Mouse (Mus musculus): ENCODE data around the gene Olfr1015.

Gene Olfr1015

DNA sequence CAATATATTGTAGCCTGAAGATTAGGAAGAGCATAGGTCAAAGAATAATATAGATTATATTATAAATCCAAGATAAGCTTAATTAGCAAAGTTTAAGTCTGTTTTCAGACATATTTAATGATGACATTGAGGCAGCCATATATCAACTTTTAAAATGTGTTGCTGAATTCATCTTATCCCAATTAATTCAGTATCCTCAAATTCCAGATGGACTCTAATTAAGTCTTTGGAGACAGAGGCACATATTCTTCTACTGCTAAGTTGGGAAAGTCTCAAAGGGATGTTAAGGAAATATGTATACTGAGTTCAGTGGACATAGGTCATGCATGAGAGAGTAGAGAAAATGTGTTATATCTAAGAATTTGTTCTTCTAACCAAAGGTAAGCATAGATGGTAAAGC, at the start of gene Olfr1015:
Gene Olfr1015 (plus strand): TSS at position 301 of the 400 bp plus-strand sequence.
- no peak for DNase-seq (ENCODE audit: extremely low spot score)

- DNase-seq (ENCODE audit: extremely low spot score), result no peak
Observed at GRCm38 (mm10) chr2:85753822-85754221, 28.0 kb upstream of the Olfr1015 start.

DNA sequence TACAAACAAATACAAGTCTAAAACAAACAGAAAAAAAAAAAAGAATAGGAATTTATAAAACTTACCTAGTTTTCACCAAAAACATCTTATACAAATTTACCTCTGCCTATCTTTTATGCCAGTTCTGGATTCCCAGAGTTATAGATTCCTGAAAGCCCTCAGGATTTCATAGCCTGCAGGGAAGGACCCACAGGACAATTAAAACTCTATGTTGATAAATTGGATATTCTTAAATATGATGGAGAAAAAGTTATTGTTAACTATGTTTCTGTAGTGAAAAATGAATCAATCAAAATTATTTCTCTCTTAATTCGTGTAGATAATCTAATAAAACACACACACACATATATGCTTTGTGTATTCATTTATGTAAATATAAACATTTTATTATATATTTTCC, 19.2 kb upstream of the Olfr1015 start, which contains the start of gene Olfr1012:
Gene Olfr1012 (minus strand): TSS at position 101 of the 400 bp plus-strand sequence.
- no peak for DNase-seq (ENCODE audit: extremely low spot score)

GRCm38 (mm10) chr2:85766798-85767197, 15.0 kb upstream of the Olfr1015 start, which contains the start of gene Olfr1013:
Gene Olfr1013, plus strand, starts transcription at chr2:85767098.
- no peak for DNase-seq (ENCODE audit: extremely low spot score)

- no peak for DNase-seq (ENCODE audit: extremely low spot score)
Observed at GRCm38 (mm10) chr2:85772413-85772812, 9.4 kb upstream of the Olfr1015 start, which contains the start of gene Olfr1014. Gene Olfr1014, plus strand, starts transcription at chr2:85772713.

DNA sequence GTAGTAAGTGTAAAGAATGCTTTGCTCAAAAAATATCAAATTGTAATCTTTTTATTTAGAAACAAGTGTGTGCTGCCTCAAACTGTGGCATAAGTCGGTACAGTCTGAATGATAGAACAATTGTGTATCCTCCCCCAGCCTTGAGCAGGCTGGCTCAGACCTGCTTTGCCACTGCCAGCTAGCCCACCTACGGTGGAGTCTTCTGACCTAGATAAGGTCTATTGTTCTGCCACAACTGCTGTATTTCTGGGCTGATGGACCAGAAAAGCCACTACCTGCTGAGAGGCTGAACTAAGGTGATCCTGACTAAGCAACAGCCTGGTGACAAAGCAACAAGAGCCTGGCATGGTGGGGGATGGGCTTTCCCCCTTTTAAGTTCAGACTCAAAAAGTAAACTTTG, 10.5 kb downstream of the Olfr1015 start:
- peak; percentile 3 for DNase-seq (ENCODE audit: extremely low spot score)

DNA sequence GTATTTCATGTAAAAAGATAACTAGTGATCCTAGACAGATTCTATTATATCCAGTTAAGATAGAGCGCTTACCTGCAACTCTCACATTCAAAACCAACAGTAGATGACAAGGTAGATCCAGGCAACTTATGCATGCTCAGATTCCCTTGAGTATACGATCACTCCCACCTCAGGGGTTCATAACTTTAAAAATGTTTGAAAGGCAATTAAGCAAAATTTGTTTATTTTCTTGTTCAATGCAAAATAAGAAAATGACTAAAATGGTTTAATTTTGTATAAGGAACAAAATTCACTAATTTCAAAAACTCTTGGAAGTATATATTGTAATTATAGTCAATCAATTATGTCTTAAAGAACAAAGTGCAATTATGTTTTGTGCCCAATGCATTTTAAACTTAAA, 20.6 kb downstream of the Olfr1015 start, which contains the start of gene Olfr1016:
Gene Olfr1016 (minus strand): TSS at position 101 of the 400 bp plus-strand sequence.
- DNase-seq (ENCODE audit: extremely low spot score), result no peak

- DNase-seq (ENCODE audit: extremely low spot score), result no peak
Observed at GRCm38 (mm10) chr2:85804501-85804900, 22.7 kb downstream of the Olfr1015 start.

- no peak for DNase-seq (ENCODE audit: extremely low spot score)
Observed at GRCm38 (mm10) chr2:85818179-85818578, 36.4 kb downstream of the Olfr1015 start, which contains the start of gene Olfr1018. Gene Olfr1018, plus strand, starts transcription at chr2:85818479.
